ENCODE assay signal across 10 mouse cellular contexts in the genomic region with DNA sequence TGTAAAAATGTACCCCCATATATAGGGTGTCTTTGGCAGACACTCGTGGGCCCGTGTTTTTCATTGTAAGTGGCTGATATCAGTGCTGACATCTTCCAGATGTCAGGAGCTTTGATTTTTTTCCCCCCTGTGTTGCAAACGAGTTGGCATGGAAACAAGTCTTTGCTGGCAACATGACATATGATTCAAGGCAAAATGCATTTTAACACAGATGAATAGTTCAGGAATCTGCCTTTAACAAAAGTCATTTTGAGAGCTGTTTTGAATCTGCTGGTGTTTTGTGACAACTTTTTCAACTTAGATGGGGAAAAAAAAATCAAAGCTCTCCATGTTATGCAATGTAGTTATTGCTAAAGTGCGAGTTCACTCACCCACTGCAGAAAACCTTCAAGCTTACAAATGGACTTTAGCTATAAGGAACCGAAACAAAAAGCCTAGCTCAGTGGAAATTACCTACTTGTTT.
DNase-seq lines count a peak whose midpoint lies in the region; ATAC-seq lines count a peak whose summit lies in the region.
"Had no signal": no experiment of that assay in that cellular context is flagged by ENCODE, and none has a peak within 500 bp of the region (broad histone marks: within the 10 kb centered on the region; RNA-seq: fewer than 3 reads in every experiment).

No protein-coding gene starts in this region.

- no peak overlapping the region for H3K4me3 ChIP-seq in lung, embryonic 16.5 days (ENCODE audit: low read length)
- H3K4me3 ChIP-seq: heart, embryonic 13.5 days; midbrain, embryonic 12.5 days had no signal

- peak; percentile 89 for ATAC-seq in lung, embryonic 16.5 days (ENCODE audit: low read depth)

- DNase-seq in adrenal gland, postnatal 10 days, result peak; percentile 50
- no peak for DNase-seq in adrenal gland, postnatal 4 days (ENCODE audit: low spot score in 2 of 2)
- DNase-seq in kidney, postnatal 10 days, result peak; percentile 18
- DNase-seq in kidney, postnatal 25 days, result no peak
- peak; percentile 48 for DNase-seq in adipocyte (ENCODE audit: low spot score)
- DNase-seq in testis, postnatal 14 days (ENCODE audit: low spot score), result no peak
- no peak for DNase-seq in spleen, adult 18-20 months

- H3K9me3 ChIP-seq in lung, embryonic 16.5 days (ENCODE audit: control insufficient read depth, low read length), result no peaks in the 10 kb centered on the region
- H3K9me3 ChIP-seq: heart, embryonic 13.5 days; midbrain, embryonic 12.5 days had no signal

- no peaks in the 10 kb centered on the region for H3K36me3 ChIP-seq in lung, embryonic 16.5 days (ENCODE audit: control insufficient read depth, insufficient read depth, low read length)
- H3K36me3 ChIP-seq: heart, embryonic 13.5 days; midbrain, embryonic 12.5 days had no signal

- H3K27ac ChIP-seq in lung, embryonic 16.5 days (ENCODE audit: low read length), result peak overlapping the region; percentile 55
- H3K27ac ChIP-seq: heart, embryonic 13.5 days; midbrain, embryonic 12.5 days had no signal

- H3K4me2 ChIP-seq in lung, embryonic 16.5 days (ENCODE audit: low read depth, low read length), result peak overlapping the region; percentile 20; the same call in 1 of the 2 replicates
- H3K4me2 ChIP-seq: heart, embryonic 13.5 days; midbrain, embryonic 12.5 days had no signal

- H3K9ac ChIP-seq in lung, embryonic 16.5 days (ENCODE audit: low read length), result no peak overlapping the region
- H3K9ac ChIP-seq: heart, embryonic 13.5 days; midbrain, embryonic 12.5 days had no signal

- no peaks in the 10 kb centered on the region for H3K27me3 ChIP-seq in lung, embryonic 16.5 days (ENCODE audit: control insufficient read depth, insufficient read depth, low read depth, low read length)
- H3K27me3 ChIP-seq: heart, embryonic 13.5 days; midbrain, embryonic 12.5 days had no signal

- H3K4me1 ChIP-seq in lung, embryonic 16.5 days (replicated peaks; ENCODE audit: control insufficient read depth, insufficient read depth, low read length), result peaks cover 5% of the 10 kb centered on the region

- 24% methylated on average over 5 of the region's 5 CpGs for WGBS in lung, embryonic 16.5 days

Comparison
In these comparisons a context has a peak if more than half of its experiments do, and no peak if none do; other contexts are left out.
1. DNase-seq: peak in adrenal gland, postnatal 10 days (single experiment), kidney, postnatal 10 days (single experiment) and adipocyte (single experiment); none in adrenal gland, postnatal 4 days (0 of 2), kidney, postnatal 25 days (0 of 2), testis, postnatal 14 days (single experiment) and spleen, adult 18-20 months (0 of 2).